Mouse (Mus musculus): ENCODE results near the gene Terb2.

DNA sequence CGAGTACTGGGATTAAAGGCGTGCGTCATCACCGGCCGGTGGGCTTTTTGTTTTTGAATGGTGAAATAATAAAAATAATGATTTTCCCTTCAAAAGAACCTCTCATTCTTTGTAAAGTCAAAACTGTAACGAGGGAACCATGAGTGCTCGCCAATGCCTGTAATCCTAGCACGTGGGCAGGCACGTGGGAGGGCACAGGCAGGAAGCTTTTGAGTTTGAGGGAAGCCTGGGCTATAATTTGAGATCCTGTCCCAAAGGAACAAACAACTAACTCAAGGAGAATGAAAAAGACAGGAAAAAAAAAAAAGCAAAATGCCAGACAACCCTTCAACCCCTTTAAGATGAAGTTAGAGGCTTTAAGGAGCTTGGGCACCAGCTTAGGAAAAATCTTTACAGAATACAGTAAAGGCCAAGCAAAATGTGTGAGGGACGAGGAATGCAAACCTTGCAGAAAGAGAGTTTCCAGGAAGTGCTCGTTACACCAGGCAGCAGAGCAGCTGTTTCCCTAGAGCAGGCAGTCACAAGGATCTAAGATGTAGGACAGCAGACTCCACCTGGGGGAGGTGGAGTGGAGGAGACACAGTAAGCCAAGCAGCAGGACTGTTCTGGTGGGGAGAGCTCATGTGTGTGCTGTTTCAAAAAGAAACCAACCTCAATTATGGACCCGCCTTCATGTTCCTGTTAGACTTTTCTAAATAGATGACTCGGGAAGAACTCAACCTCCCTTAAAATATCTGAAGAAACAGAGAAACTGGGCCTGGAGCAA, 22.5 kb upstream of the Terb2 start:
- TF ChIP-seq POLR2A (IDR thresholded peaks at IDR 0.05; ENCODE audit: low read depth, low read length) (no peak), CTCF (conservative IDR thresholded peaks at IDR 0.05; ENCODE audit: insufficient read depth, insufficient read length, low read depth, low read length) (no peak)

Data from kidney, adult 2 months (tissue).